Mouse (Mus musculus) ES-E14 (cell line): Measurements from ENCODE around the gene Cope. TPM values are rescaled to one million over a fixed set of nuclear protein-coding genes. Genes with fewer than 3 reads are reported as not detected.

ENCODE experiments used
- DNase-seq: peaks from one replicate; pipeline ENCODE4 v3.0.0-alpha.2; 2013; ENCODE audit warnings: low read depth, low spot score
- H3K27ac ChIP-seq: 2 replicates; pipeline ENCODE4 v1.5.1; 2012; ENCODE audit warnings: low read depth, mild to moderate bottlenecking, low read length, moderate library complexity, mixed read lengths; ENCODE audit not compliant: poor library complexity, insufficient read depth, severe bottlenecking
- H3K36me3 ChIP-seq: 2 replicates; pipeline ENCODE4 v1.6.1; 2012; ENCODE audit warnings: mild to moderate bottlenecking, low read length, moderate library complexity, mixed read lengths; ENCODE audit not compliant: control insufficient read depth, poor library complexity, insufficient read depth, severe bottlenecking
- H3K4me1 ChIP-seq, 2 experiments: fragments of 150-350 bp in 1 of 2; sonication (generic) in 1 of 2; 2 replicates each; pipeline ENCODE4 v1.6.1; 2012; ENCODE audit warnings: low read length in 2 of 2, mild to moderate bottlenecking in 1 of 2, mixed read lengths in 1 of 2; ENCODE audit not compliant: control insufficient read depth in 2 of 2, insufficient read depth in 2 of 2, poor library complexity in 1 of 2
- H3K4me3 ChIP-seq, 2 experiments: fragments of 150-350 bp in 1 of 2; sonication (generic) in 1 of 2; 2 replicates each; pipeline ENCODE4 v1.5.1; 2012; ENCODE audit warnings: low read length in 2 of 2, low read depth in 1 of 2, mild to moderate bottlenecking in 1 of 2, mixed read lengths in 1 of 2; ENCODE audit not compliant: insufficient read depth in 1 of 2, poor library complexity in 1 of 2, severe bottlenecking in 1 of 2
- H3K9ac ChIP-seq: 2 replicates; pipeline ENCODE4 v1.6.1; 2012; ENCODE audit warnings: low read depth, mild to moderate bottlenecking, low read length, mixed read lengths; ENCODE audit not compliant: poor library complexity, insufficient read depth, severe bottlenecking
- H3K9me3 ChIP-seq: fragments of 150-350 bp; sonication (generic); 2 replicates; pipeline ENCODE4 v1.6.1; 2012; ENCODE audit warnings: low read depth, mild to moderate bottlenecking, low read length; ENCODE audit not compliant: control insufficient read depth, insufficient read depth
- CHD2 ChIP-seq: IDR thresholded peaks from 2 replicates; pipeline ENCODE4 v1.6.1; 2014; ENCODE audit warnings: mild to moderate bottlenecking, low read depth, low read length, inconsistent platforms
- HCFC1 ChIP-seq: IDR thresholded peaks from 2 replicates; pipeline ENCODE4 v1.6.1; 2012; ENCODE audit warnings: low read length, inconsistent platforms, borderline replicate concordance; ENCODE audit not compliant: insufficient read depth
- MAFK ChIP-seq: IDR thresholded peaks from 2 replicates; pipeline ENCODE4 v1.6.1; 2014; ENCODE audit warnings: mild to moderate bottlenecking, low read depth, low read length, inconsistent platforms; ENCODE audit not compliant: insufficient read depth
- ZC3H11A ChIP-seq: IDR thresholded peaks from 2 replicates; pipeline ENCODE4 v1.6.1; 2012; ENCODE audit warnings: low read depth, mild to moderate bottlenecking, inconsistent platforms, low read length, borderline replicate concordance
- ZNF384 ChIP-seq: IDR thresholded peaks from 2 replicates; pipeline ENCODE4 v1.6.1; 2012; ENCODE audit warnings: low read depth, low read length, inconsistent platforms
- in situ Hi-C, 2 experiments: fragments of 600-800 bp; cut with MboI; formaldehyde crosslinking; loops; one replicate each; pipeline ENCODE4 v1.15.1; 2025; ENCODE audit warnings: low sequenced_read_pairs in 2 of 2, inconsistent platforms in 1 of 2; ENCODE audit not compliant: unreplicated experiment in 2 of 2
- total RNA-seq: library from RNA; depleted of rRNA; stranded (reverse); fragments of 300-350 nt; gene quantifications from 2 replicates; pipeline ENCODE4 v1.2.3, GENCODE M21; 2012

Cope gene
- total RNA-seq, 1 experiment: 101 TPM

DNA sequence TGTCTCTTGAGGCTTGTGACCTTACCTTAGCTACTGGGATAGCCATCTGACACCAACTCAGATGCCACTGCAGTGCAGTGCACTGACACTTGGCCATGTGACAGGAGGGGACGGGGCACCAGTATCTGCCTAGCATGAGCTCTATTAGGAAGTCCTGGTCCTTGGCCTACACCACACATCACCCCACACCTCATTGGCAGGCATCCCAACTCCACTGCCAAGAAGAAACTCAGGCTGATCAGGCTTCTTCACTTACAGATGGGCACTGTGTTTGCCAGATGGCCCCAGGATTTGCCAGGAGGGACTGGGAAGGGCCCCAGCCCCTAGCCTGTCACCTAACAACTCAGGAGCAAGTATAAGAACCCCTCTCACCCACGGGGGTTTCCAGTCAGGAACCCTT, 11.1 kb downstream of the Cope start:
- no peak overlapping the region for H3K27ac ChIP-seq
- TF ChIP-seq MAFK (no peak), CHD2 (no peak), ZNF384 (no peak), ZC3H11A (no peak), HCFC1 (no peak)
- in situ Hi-C loops: no loop called here
- no peak overlapping the region for H3K4me3 ChIP-seq
- no peak for DNase-seq
- H3K9ac ChIP-seq: no peak overlapping the region
- H3K36me3 ChIP-seq: peaks cover 30% of the 10 kb centered on the region
- no peaks in the 10 kb centered on the region for H3K9me3 ChIP-seq
- peaks cover 0 to 7% of the 10 kb centered on the region in 2 experiments; a peak in 1 of 4 replicates for H3K4me1 ChIP-seq

- H3K27ac ChIP-seq: no peak within 1 kb of the TSS
- no peak for TF ChIP-seq ZNF384
- peak; percentile 87 for TF ChIP-seq CHD2
- 0 out of 2 replicates have a peak, but pooled peaks have one; percentile 39 for TF ChIP-seq HCFC1
- peak within 1 kb of the TSS; percentile 71 to 72 for H3K4me3 ChIP-seq
- H3K9ac ChIP-seq: peak within 1 kb of the TSS; percentile 62
- H3K4me1 ChIP-seq: peaks cover 0 to 7% of the 10 kb centered on the region in 2 experiments; a peak in 1 of 4 replicates
- in situ Hi-C loops: no loop called here
- H3K36me3 ChIP-seq: peaks cover 16% of the 10 kb centered on the region; the same call in 1 of the 2 replicates
- peak; percentile 35 for DNase-seq
- H3K9me3 ChIP-seq: no peaks in the 10 kb centered on the region
Measured at GRCm38 (mm10) chr8:70315624-70316510, 13.5 kb downstream of the Cope start, which contains the start of gene Cers1. Cers1 (plus strand) TSS chr8:70315775.

GRCm38 (mm10) chr8:70316511-70317504, 14.5 kb downstream of the Cope start:
- Histone ChIP-seq H3K4me3 (peak overlapping the region; percentile 71 to 72; a peak in 3 of 4 replicates), H3K36me3 (peaks cover 12% of the 10 kb centered on the region; the same call in 1 of the 2 replicates), H3K27ac (no peak overlapping the region), H3K9ac (peak overlapping the region; percentile 62; the same call in 1 of the 2 replicates), H3K4me1 (peaks cover 0 to 7% of the 10 kb centered on the region in 2 experiments; a peak in 1 of 4 replicates), H3K9me3 (no peaks in the 10 kb centered on the region)
- TF ChIP-seq ZNF384 (no peak), MAFK (no peak), HCFC1 (no peak), CHD2 (no peak), ZC3H11A (no peak)
- peak; percentile 76 for DNase-seq
- in situ Hi-C loops: no loop called here

DNA sequence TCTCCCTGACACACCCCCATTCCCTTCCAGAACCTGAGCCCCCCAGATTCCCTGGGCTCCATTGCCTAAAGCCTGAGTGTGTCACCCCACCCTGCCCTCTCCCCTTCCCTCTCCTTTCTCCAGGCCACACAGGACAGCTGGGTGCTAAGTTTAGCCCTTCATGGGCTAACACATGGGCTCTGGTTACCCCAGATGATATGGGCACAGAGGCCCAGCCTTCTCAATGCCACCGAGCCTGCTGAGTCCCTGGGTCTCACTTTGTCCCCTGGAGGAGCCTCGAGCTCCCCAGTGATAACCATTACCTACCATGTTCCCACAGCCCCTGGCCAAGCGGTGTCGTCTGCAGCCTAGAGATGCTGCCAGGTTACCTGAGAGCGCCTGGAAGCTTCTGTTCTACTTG, 15.6 kb downstream of the Cope start:
- DNase-seq: no peak
- Histone ChIP-seq H3K9ac (no peak overlapping the region), H3K9me3 (no peaks in the 10 kb centered on the region), H3K27ac (no peak overlapping the region), H3K36me3 (peaks cover 13% of the 10 kb centered on the region; the same call in 1 of the 2 replicates), H3K4me3 (no peak overlapping the region), H3K4me1 (peaks cover 0 to 7% of the 10 kb centered on the region in 2 experiments; a peak in 1 of 4 replicates)
- TF ChIP-seq CHD2 (no peak), ZNF384 (no peak), MAFK (no peak), ZC3H11A (no peak), HCFC1 (no peak)
- in situ Hi-C loops: no loop called here
